Mouse (Mus musculus): Measurements from ENCODE around the gene Klrg1. TPM values are rescaled to one million over a fixed set of nuclear protein-coding genes. Genes with fewer than 3 reads are reported as not detected.

Klrg1 gene
- polyA plus RNA-seq, 1 experiment from 2014 or later = not detected

Other genes with a start within 250 kb of the Klrg1 start
- gene M6pr, start 25.8 kb upstream of the Klrg1 start, polyA plus RNA-seq (2014; fragmentation: Nextera tagmentation; extraction: Ambion mirVana) = 85.0 and 85.6 TPM in 2 replicates
- 29.1 and 29.6 TPM in 2 replicates for gene Phc1, start 57.7 kb upstream of the Klrg1 start, polyA plus RNA-seq (2014; fragmentation: Nextera tagmentation; extraction: Ambion mirVana)
- gene Rimklb, start 215.9 kb upstream of the Klrg1 start, polyA plus RNA-seq (2014; fragmentation: Nextera tagmentation; extraction: Ambion mirVana) = 50.8 and 62.3 TPM in 2 replicates
- 0.60 and 1.9 TPM in 2 replicates for gene Mfap5, start 223.0 kb upstream of the Klrg1 start, polyA plus RNA-seq (2014; fragmentation: Nextera tagmentation; extraction: Ambion mirVana)